Mouse (Mus musculus): Measurements from ENCODE around the gene Zfp52. TPM values are rescaled to one million over a fixed set of nuclear protein-coding genes. Genes with fewer than 3 reads are reported as not detected.
A peak's percentile ranks its signal among the peaks of the same experiment; 100 is the strongest.

Zfp52 gene
- polyA plus RNA-seq, 1 experiment from 2014 or later = 1.4 TPM

DNA sequence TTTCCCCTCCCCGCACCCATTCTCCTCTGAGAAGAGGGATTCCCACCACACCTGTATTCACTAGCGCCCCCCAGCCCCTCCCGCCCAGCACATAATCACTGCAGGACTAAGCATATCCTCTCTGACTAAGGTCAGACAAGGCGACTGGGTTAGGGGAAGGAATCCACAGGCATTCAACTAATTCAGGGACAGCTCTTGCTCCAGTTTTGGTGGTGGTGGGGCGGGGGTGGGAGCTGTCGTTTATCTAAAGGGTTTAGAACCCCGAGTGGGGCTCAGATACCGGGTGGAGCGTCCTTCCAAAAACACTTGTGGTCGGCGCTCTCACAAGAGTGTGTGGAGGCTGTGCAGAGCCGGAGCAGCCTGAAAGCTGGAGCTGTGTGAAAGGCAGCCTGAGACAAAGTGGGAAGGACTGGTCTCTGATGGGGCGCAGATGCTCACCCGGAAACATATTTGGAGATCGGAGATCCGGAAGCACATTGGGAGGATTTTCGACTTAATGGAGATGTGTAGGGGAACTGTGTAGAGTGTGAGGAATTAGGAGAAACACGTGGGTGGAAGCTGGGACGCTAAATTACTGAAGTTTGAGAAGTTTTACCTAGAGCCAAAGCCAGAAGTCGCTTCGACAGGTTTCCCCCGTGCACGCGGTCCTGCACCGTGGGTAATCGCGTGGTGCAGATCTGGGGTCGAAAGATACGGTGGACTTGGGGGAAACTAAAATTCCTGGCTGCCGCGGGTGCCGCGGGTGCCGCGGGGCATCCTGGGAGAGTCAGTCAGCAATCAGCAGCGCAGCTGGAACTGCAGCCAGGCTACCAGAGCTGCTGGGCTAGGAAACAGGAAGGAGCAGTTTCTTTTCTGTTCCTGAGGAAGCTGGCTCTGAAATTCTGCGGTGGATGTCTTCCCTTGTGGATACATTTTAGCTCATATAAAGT lies 18.9 kb upstream of the Zfp52 start:
- ATAC-seq = peak; percentile 91
- Histone ChIP-seq H3K4me3 (ENCODE audit: low read depth, low read length) (peak overlapping the region; percentile 44), H3K27ac (ENCODE audit: low read depth, low read length) (peak overlapping the region; percentile 80)

DNA sequence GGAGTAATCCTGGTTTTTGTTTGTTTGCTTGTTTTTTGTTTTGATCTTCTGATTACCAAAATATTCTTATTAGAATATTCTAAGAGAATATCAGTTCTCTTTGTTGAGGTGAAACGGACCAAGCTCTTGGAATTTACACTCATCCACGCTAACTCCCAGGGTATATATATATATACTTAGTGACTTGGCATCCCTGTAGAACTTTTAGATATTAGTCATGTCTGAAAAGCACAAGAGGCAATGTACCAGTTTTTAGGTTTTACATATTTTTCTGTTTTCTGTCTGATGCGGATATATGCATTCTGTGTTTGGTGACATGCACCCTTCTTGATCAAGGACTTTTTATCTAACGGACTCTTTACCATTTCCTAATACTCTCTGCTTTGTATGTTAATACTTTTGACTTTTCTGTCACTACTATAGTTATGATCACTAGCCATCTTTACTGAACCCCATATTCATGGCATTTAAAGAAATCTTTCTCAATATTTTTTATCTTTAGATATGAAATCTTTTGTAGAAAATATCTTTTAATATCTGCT lies 18.1 kb upstream of the Zfp52 start:
- H3K4me2 ChIP-seq (ENCODE audit: low read length) = peak overlapping the region; percentile 79
- peak overlapping the region; percentile 44 for H3K4me3 ChIP-seq (ENCODE audit: low read depth, low read length)
- WGBS = 31% methylated on average over 4 of the region's 4 CpGs
- H3K27ac ChIP-seq (ENCODE audit: low read depth, low read length) = peak overlapping the region; percentile 80; the same call in 1 of the 2 replicates
- peak overlapping the region; percentile 64 for H3K9ac ChIP-seq (ENCODE audit: low read length)
- DNase-seq (ENCODE audit: low spot score) (no peak), ATAC-seq (peak; percentile 17; the same call in 1 of the 2 replicates)
- H3K4me1 ChIP-seq (ENCODE audit: control insufficient read depth, insufficient read depth, low read length) = 0 out of 2 replicates have a peak, but pooled peaks cover 3% of the 10 kb centered on the region
- H3K9me3 ChIP-seq (replicated peaks; ENCODE audit: control insufficient read depth, low read length) = no peaks in the 10 kb centered on the region
- no peaks in the 10 kb centered on the region for H3K27me3 ChIP-seq (replicated peaks; ENCODE audit: control insufficient read depth, insufficient read depth, low read length)
- H3K36me3 ChIP-seq (ENCODE audit: control insufficient read depth, insufficient read depth, low read length) = no peaks in the 10 kb centered on the region

More for the DNA sequence above, 18.9 kb upstream of the Zfp52 start:
- WGBS = under 1% methylated on average over 37 of the region's 37 CpGs
- H3K27me3 ChIP-seq (replicated peaks; ENCODE audit: control insufficient read depth, insufficient read depth, low read length) = no peaks in the 10 kb centered on the region
- peak; percentile 85 for DNase-seq (ENCODE audit: low spot score)
- H3K4me1 ChIP-seq (ENCODE audit: control insufficient read depth, insufficient read depth, low read length) = 0 out of 2 replicates have a peak, but pooled peaks cover 3% of the 10 kb centered on the region
- peak overlapping the region; percentile 79 for H3K4me2 ChIP-seq (ENCODE audit: low read length)
- H3K9ac ChIP-seq (ENCODE audit: low read length) = peak overlapping the region; percentile 64
- no peaks in the 10 kb centered on the region for H3K36me3 ChIP-seq (ENCODE audit: control insufficient read depth, insufficient read depth, low read length)
- H3K9me3 ChIP-seq (replicated peaks; ENCODE audit: control insufficient read depth, low read length) = no peaks in the 10 kb centered on the region

DNA sequence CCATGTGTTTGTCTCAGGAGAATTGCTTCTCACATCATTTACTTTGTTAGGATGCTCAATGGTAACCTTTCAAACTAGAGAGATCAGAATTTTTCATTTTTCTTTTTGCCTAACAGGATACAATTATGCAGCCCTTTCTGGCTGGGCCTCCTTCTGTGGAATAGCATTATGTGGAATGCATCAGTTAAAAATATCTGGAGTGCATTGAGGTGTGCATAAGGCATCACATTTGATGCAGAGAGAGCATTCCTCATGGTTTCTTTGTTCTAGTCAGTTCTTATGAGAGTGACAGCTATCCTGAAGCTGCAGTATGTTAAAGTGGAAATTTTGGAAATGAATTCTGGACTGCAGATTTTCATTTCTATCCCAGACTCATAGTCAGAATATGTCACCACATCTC lies 9.1 kb upstream of the Zfp52 start:
- DNase-seq (ENCODE audit: low spot score) (no peak), ATAC-seq (no peak)
- no peak overlapping the region for H3K4me3 ChIP-seq (ENCODE audit: low read depth, low read length)

DNA sequence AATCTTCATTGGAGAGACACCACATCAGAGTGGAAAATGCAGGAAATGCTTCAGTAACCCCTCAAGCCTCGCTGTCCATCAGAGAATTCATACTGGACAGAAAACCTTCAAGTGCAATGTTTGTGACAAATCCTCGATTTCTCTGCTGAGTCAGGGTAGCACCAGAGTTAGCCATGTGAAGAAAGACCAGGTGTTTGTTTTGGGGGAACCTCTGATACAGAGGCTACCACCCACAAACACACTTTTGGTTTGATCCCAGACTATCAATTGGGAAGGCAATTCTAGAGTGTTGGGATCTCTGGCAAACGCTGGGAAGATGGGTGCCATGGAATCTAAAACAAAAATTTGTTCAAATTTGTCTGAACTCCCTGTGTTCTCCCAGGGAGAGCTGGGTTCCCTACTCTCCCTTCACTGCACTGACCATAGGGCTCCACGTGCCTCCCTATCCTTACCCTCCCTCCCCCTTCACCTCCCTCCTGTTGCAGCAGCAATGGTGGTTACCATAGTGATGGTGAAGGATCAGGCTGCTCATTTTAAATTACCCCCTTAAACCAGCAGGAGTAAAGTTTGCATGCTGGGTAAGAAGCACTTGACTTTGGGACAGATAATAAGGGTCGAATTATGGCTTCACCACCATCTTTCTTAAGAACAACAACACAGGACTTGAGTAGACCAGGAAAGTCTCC lies 4.6 kb upstream of the Zfp52 start:
- DNase-seq (ENCODE audit: low spot score) (no peak), ATAC-seq (no peak)
- no peaks in the 10 kb centered on the region for H3K27me3 ChIP-seq (replicated peaks; ENCODE audit: control insufficient read depth, insufficient read depth, low read length)
- no peak overlapping the region for H3K27ac ChIP-seq (ENCODE audit: low read depth, low read length)
- H3K9me3 ChIP-seq (replicated peaks; ENCODE audit: control insufficient read depth, low read length) = no peaks in the 10 kb centered on the region
- H3K4me1 ChIP-seq (ENCODE audit: control insufficient read depth, insufficient read depth, low read length) = peaks cover 2% of the 10 kb centered on the region; the same call in 1 of the 2 replicates
- H3K36me3 ChIP-seq (ENCODE audit: control insufficient read depth, insufficient read depth, low read length) = no peaks in the 10 kb centered on the region
- H3K4me3 ChIP-seq (ENCODE audit: low read depth, low read length) = no peak overlapping the region
- H3K9ac ChIP-seq (ENCODE audit: low read length) = no peak overlapping the region
- WGBS = 66% methylated on average over 5 of the region's 5 CpGs
- H3K4me2 ChIP-seq (ENCODE audit: low read length) = no peak overlapping the region

More for the DNA sequence above, 9.1 kb upstream of the Zfp52 start:
- Histone ChIP-seq H3K9me3 (replicated peaks; ENCODE audit: control insufficient read depth, low read length) (no peaks in the 10 kb centered on the region), H3K4me2 (ENCODE audit: low read length) (no peak overlapping the region), H3K9ac (ENCODE audit: low read length) (no peak overlapping the region), H3K4me1 (ENCODE audit: control insufficient read depth, insufficient read depth, low read length) (peaks cover 1% of the 10 kb centered on the region; the same call in 1 of the 2 replicates), H3K36me3 (ENCODE audit: control insufficient read depth, insufficient read depth, low read length) (no peaks in the 10 kb centered on the region), H3K27me3 (replicated peaks; ENCODE audit: control insufficient read depth, insufficient read depth, low read length) (no peaks in the 10 kb centered on the region), H3K27ac (ENCODE audit: low read depth, low read length) (no peak overlapping the region)

DNA sequence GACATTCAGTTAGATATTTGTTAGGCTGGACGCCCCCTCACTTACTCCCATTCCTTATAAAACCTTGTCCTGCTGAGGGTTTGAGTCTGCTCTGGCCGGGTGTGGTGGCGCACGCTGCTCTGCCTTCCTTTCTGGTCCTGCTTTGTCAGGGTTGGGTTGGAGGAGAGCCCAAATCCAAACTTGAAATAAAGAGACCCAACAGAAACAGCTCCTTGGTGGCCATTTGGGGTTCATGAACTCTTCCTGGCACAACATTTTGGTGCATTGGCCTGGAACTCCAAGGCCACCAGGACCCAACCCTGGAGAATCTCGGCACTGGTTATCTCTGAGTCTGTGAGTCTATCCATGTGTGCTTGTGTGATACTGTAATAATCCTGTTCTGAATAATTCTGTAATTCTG lies 3.7 kb upstream of the Zfp52 start:
- ATAC-seq = peak; percentile 10
- WGBS = 73% methylated on average over 5 of the region's 5 CpGs

DNA sequence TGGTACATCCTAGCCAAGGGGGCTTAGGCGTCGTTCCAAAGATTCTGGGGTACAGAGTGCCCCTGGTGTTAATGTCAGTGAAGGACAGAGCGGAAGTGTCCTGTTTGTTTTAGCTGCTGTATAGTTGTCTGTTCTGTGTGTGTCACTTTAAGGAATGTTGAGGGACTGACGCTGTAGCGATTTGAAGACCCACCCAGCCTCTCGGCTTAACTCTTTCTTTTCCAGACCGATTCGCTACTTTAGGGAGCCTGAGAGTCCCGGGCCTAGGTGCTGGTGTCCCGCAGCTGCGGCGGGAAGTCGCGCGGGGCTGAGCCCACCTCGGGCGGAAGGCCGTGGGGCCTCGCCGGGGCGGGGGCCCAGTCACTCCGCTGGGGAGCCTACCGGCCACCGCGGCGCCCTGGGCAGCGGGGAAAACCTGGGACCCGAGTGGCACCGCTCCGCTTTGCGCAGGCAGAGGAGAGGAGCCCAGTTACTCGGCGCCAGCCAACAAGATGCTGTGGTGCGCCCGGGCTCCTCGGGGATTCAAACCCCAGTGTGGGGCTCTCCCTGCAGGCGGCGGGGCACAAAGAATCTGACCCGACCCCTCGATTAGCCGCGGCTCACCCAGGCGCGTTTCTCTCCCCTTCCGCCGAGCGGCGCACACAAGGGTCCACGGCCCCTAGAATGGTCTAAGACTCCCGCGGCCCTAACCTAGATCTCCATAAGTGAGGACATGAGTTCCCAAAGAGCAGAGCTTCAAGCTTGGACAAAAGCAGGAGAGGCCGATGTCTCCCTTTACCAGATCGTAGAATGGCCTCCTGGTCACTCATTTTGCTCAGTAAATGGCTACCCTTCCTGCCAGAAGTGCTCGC lies 3.0 kb upstream of the Zfp52 start:
- H3K27me3 ChIP-seq (replicated peaks; ENCODE audit: control insufficient read depth, insufficient read depth, low read length) = no peaks in the 10 kb centered on the region
- H3K27ac ChIP-seq (ENCODE audit: low read depth, low read length) = peak overlapping the region; percentile 88
- peak overlapping the region; percentile 87 for H3K9ac ChIP-seq (ENCODE audit: low read length)
- peak; percentile 93 for DNase-seq (ENCODE audit: low spot score)
- peak overlapping the region; percentile 66 for H3K4me2 ChIP-seq (ENCODE audit: low read length)
- no peaks in the 10 kb centered on the region for H3K9me3 ChIP-seq (replicated peaks; ENCODE audit: control insufficient read depth, low read length)
- WGBS = under 1% methylated on average over 54 of the region's 54 CpGs
- peaks cover 2% of the 10 kb centered on the region; the same call in 1 of the 2 replicates for H3K4me1 ChIP-seq (ENCODE audit: control insufficient read depth, insufficient read depth, low read length)
- no peaks in the 10 kb centered on the region for H3K36me3 ChIP-seq (ENCODE audit: control insufficient read depth, insufficient read depth, low read length)
- peak; percentile 85 for ATAC-seq
- H3K4me3 ChIP-seq (ENCODE audit: low read depth, low read length) = peak overlapping the region; percentile 73

More for the DNA sequence above, 3.7 kb upstream of the Zfp52 start:
- H3K4me3 ChIP-seq (ENCODE audit: low read depth, low read length) = peak overlapping the region; percentile 73
- H3K9ac ChIP-seq (ENCODE audit: low read length) = peak overlapping the region; percentile 87
- H3K36me3 ChIP-seq (ENCODE audit: control insufficient read depth, insufficient read depth, low read length) = no peaks in the 10 kb centered on the region
- no peaks in the 10 kb centered on the region for H3K27me3 ChIP-seq (replicated peaks; ENCODE audit: control insufficient read depth, insufficient read depth, low read length)
- no peak for DNase-seq (ENCODE audit: low spot score)
- peak overlapping the region; percentile 88; the same call in 1 of the 2 replicates for H3K27ac ChIP-seq (ENCODE audit: low read depth, low read length)
- H3K4me2 ChIP-seq (ENCODE audit: low read length) = peak overlapping the region; percentile 66
- peaks cover 2% of the 10 kb centered on the region; the same call in 1 of the 2 replicates for H3K4me1 ChIP-seq (ENCODE audit: control insufficient read depth, insufficient read depth, low read length)
- no peaks in the 10 kb centered on the region for H3K9me3 ChIP-seq (replicated peaks; ENCODE audit: control insufficient read depth, low read length)

DNA sequence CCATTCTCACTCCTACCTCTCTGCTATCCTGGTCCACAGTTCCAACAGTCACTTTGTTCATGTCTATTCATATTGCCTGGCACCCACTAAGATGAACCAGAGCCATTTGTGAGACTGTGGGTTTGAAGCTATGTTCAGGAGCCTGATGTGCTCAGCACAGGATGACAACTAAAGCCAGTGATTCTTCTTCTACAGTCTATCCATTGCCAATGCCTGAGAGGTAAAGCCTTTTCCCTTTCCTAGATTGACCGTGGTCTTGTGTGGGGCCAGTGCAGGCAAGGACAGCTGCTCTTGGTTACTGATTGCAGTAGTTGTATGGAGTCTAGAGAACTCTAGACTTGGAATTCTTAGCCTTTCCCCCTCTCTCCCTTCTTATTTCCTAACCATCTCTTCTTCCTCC lies 1.4 kb upstream of the Zfp52 start:
- H3K27me3 ChIP-seq (replicated peaks; ENCODE audit: control insufficient read depth, insufficient read depth, low read length) = no peaks in the 10 kb centered on the region
- H3K36me3 ChIP-seq (ENCODE audit: control insufficient read depth, insufficient read depth, low read length) = no peaks in the 10 kb centered on the region
- H3K4me3 ChIP-seq (ENCODE audit: low read depth, low read length) = no peak overlapping the region
- no peak for ATAC-seq
- no peak for DNase-seq (ENCODE audit: low spot score)
- H3K27ac ChIP-seq (ENCODE audit: low read depth, low read length) = no peak overlapping the region
- H3K4me1 ChIP-seq (ENCODE audit: control insufficient read depth, insufficient read depth, low read length) = peaks cover 2% of the 10 kb centered on the region; the same call in 1 of the 2 replicates
- no peaks in the 10 kb centered on the region for H3K9me3 ChIP-seq (replicated peaks; ENCODE audit: control insufficient read depth, low read length)
- WGBS = 91% methylated on average over 1 of the region's 1 CpGs
- H3K4me2 ChIP-seq (ENCODE audit: low read length) = no peak overlapping the region
- no peak overlapping the region for H3K9ac ChIP-seq (ENCODE audit: low read length)

Measured in forebrain, embryonic 14.5 days (tissue).